Mouse (Mus musculus) adrenal gland, postnatal 25 days (tissue): ENCODE data around the gene Wwc2. TPM values are rescaled to one million over a fixed set of nuclear protein-coding genes. Genes with fewer than 3 reads are reported as not detected.
"Not testable (repeated sequence)": the region's sequence is repeated elsewhere in the genome, so short reads cannot be mapped to it uniquely, and the experiment has no call there.

ENCODE experiments used
- DNase-seq: peaks from one replicate; pipeline ENCODE4 v3.0.0; 2021; ENCODE audit warnings: mixed read lengths
- total RNA-seq: library from RNA; stranded (reverse); gene quantifications from 2 replicates; pipeline ENCODE4 v1.2.3, GENCODE M21; 2021

Wwc2 gene
- total RNA-seq, 1 experiment from 2014 or later, result 27.0 TPM

DNA sequence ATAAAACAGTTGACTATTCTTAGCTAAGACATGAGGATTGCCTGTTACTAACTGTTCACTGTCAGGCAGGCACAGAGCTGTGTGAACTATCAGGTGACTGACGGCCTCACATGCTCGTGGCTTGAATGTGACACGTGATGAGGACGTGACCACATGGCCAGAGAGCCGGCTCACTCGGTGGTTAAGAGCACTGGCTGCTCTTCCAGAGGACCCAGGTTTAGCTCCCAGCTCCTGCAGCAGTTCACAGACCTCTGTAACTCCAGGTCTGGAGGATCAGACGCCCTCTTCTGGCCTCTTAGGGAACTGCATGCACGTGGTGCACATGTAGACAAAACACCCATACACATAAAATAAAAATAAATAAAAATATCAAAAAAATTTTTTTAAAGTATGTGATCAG, 140.9 kb downstream of the Wwc2 start:
- no peak for DNase-seq

DNA sequence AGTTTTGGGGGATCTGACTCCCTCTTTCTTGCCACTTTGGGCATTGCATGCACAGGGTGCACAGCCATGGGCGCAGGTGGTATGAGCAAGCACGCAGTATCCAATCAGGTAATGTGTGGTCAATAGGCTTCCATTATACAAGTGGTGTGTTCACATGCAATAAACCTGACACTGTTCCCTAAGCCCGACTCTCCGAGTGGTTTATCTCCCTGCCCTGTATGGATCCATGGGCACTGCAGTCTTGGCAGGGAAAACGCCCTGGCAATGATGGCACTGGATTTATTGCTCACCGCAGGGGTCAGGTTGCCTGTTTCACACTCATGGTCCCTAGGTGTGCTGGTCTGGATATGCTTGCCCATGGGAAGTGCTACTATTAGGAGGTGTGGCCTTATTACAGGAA, 142.8 kb downstream of the Wwc2 start:
- no peak for DNase-seq

DNA sequence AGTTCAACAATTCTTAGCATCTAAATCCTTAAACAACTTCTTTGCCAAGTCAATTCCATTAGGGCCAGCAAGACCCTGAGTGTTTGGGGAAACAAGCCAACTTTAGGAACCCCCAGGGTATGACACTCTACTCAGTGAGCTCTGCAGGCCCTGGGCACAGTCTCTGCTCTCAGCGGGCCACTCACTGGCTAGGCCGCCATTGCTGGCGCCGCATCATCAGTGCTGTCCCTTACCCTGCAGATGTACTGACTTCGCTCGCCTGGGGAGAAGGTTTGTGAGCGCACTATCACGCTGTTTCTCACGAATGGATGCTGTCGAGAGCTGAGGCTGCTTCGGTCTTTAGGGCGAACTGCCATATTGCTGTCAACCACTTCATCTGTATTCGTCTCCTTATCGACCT, 143.6 kb downstream of the Wwc2 start:
- DNase-seq, result no peak

- peak; percentile 43 for DNase-seq
Measured at GRCm38 (mm10) chr8:47845956-47846355, 144.8 kb downstream of the Wwc2 start.

DNA sequence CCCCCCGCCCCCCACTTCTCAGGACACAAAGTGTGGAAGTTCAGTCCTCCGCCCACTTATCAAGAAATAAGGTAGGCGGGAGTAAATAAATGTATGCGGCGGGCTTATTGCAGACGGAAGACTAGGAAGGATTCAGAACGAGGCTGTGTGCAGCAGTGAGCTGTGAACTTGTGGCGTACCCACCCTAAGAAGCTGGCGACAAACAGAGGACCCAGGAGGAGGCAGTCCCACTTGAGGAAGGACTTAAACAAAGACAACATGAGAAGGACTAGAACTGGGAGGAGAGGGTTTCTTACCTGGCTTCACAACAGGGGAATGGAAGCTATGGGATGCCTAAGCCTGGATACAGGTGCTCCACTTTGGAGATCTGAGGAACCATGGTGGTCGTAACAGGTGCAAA, 147.1 kb downstream of the Wwc2 start:
- no peak for DNase-seq

GRCm38 (mm10) chr8:47843063-47843462, 147.7 kb downstream of the Wwc2 start:
- DNase-seq, result no peak

DNA sequence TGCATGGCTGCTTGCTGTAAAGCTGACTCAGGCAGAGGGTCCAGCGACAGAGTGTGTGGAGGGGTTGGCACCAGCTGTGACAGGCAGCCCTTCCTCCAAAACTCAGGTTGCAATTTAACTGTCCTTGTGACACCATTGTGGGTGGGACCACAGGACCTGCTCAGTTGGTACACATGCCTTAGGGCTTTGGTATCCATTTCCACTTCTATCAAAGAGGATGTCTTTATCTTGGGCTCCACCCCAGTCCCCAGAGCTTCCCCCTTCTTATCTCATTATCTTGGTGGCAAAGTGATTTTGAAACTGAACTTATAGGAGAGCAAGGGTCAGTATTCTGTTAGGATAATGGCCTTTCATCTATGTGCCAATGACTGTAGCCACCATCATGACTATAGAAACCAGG, 156.8 kb downstream of the Wwc2 start:
- no peak for DNase-seq

GRCm38 (mm10) chr8:47832616-47833015, 158.1 kb downstream of the Wwc2 start:
- peak; percentile 50 for DNase-seq

DNA sequence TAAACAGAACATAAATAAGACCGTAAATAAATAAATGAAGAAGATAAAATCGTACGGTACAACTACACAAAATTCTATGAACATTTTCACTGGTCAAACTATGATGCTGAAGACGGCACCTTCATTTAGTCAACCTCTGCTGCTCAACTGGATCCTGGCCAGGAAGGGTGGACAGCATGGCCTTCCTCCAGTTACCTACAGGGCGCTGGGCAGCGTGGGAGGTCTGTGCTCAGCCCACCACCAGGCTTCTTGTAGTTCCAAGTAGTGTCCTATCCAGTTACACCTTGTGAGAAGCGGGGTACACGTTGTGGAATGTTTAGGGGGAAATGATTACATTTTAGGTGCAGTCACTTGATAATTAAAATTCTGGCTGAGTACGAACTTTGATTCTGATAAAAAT, 163.8 kb downstream of the Wwc2 start:
- no peak for DNase-seq

GRCm38 (mm10) chr8:47825596-47825995, 165.1 kb downstream of the Wwc2 start:
- no peak for DNase-seq

- no peak for DNase-seq
Measured at GRCm38 (mm10) chr8:47824182-47824581, 166.5 kb downstream of the Wwc2 start, which contains the start of gene Cldn22. Gene Cldn22, plus strand, starts transcription at chr8:47824482.

- no peak for DNase-seq
Measured at GRCm38 (mm10) chr8:47823777-47824176, 166.9 kb downstream of the Wwc2 start.

GRCm38 (mm10) chr8:47822541-47822940, 168.2 kb downstream of the Wwc2 start:
- DNase-seq, result not testable (repeated sequence)

- DNase-seq, result no peak
Measured at GRCm38 (mm10) chr8:47821843-47822242, 168.9 kb downstream of the Wwc2 start, which contains the start of gene Cldn24. Gene Cldn24, plus strand, starts transcription at chr8:47822143.

GRCm38 (mm10) chr8:47820914-47821772, 169.6 kb downstream of the Wwc2 start:
- DNase-seq, result no peak

DNA sequence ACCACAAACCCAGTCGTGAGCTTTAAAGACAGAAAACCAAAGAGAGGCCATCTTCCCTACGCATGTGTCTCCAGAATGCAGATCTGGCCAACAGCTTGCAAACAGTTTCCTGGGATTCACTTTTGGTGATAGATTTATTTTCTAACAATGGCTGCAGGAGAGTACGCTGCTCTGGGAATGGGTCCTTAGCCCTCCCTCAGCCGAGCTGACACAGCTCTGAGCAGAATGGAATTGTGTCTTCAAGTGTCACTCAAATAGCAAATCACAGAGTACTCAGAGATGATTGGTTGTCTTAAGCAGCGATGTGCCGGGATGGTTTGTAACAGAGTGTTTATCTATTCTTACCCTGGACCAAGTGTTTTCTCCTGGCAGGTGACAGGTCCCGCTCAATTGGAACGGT, 171.7 kb downstream of the Wwc2 start:
- no peak for DNase-seq

- no peak for DNase-seq
Measured at GRCm38 (mm10) chr8:47811221-47811620, 179.5 kb downstream of the Wwc2 start.

GRCm38 (mm10) chr8:47810666-47811015, 180.1 kb downstream of the Wwc2 start:
- DNase-seq, result no peak

DNA sequence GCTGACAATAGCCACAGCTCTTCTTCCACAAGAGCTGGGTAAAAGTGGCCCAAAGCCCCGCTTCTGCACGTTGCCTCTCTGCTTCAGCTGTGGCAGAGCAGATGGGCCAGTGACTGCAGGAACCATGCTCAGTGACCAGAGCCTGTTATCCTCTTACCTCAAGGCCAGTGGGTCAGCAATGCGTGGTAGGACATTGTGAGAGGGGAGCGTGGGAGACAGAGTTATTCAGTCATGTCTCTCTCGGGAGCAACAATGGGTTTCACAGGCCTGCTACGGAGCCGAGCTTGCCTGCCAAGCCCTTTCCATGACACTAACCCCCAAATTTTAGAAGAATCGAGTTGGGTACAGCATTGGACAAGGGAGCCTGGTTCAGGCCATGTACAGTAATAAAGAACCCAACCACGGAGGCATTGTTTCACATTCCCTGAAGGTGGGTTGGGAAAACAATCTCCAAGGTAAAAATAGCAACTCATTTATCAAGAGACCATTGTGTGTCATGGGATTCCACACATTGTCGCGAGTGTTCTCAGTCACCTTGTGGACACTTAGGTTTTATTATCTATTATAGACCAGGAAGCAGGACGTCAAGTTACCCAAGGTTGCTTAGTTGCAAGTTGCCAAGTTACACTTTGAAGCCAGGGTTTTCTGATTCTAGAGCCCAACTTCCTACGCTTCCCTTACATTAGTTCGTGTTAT, 180.6 kb downstream of the Wwc2 start:
- no peak for DNase-seq

GRCm38 (mm10) chr8:47804262-47804661, 186.5 kb downstream of the Wwc2 start:
- DNase-seq, result no peak

GRCm38 (mm10) chr8:47802349-47802748, 188.4 kb downstream of the Wwc2 start:
- DNase-seq, result no peak

- DNase-seq, result no peak
Measured at GRCm38 (mm10) chr8:47799438-47799837, 191.3 kb downstream of the Wwc2 start.

DNA sequence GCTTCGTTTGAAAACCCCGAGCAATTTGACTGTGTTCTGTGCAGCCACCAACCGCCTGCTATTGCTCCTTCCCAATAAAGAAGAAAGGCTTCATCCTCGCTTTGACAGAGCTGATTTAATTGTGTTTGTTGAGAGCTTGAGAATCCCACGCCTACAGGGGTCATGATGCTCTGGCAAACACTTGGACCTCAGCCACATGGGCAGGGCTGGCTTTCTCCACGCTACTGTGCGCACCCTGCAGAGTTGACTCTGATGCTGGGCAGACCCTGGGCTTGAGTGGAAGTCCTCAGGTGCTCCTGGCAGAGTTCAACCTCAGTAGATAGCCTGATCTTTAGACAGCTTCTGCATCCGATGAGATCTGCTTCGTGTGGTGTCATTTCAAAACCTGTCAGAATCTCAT, 198.7 kb downstream of the Wwc2 start:
- no peak for DNase-seq

DNA sequence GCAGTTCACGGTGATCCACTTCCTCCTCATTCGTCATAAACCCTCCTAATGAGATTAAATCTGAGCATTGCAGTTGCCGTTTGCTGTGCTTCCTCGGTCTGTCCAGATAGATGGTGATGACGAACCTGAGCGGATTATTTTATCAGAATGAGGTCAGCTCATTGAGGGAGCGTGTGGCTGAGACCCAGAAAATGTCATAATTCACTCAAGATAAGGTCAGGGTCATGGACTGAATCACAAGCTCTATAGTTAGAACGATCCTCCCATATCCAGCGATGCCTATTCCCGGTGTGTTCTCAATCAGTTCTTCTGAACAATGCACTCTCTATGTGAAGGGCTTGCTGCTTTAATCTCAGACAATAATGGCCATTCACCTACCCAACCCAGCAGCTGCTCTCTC, 203.0 kb downstream of the Wwc2 start:
- peak; percentile 15 for DNase-seq
